Mouse (Mus musculus): ENCODE results near the gene Pde4b. TPM values are rescaled to one million over a fixed set of nuclear protein-coding genes. Genes with fewer than 3 reads are reported as not detected.
A peak's percentile ranks its signal among the peaks of the same experiment; 100 is the strongest.

Pde4b gene
- total RNA-seq, 2 experiments from 2014 or later, result 17.1 to 20.0 TPM

DNA sequence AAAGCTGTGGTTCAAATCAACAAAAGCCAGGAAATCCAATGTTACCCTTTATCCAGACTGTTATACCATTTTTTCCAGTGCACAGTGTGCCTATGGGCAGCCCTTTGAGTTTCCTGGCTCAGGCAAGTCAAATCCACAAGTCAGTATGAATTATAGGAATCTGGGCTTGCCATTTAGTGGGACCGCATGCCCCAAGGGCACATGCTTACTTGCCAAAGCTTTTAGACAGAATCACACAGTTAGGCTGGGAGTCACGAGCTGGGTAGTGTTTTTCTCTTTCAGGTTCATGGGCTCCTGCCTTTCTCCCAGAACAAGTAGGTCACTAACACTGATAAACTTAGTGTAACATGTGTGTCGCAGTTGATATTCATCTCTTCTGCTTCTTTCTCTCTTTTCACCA, 409.9 kb downstream of the Pde4b start:
- ATAC-seq (ENCODE audit: poor library complexity, severe bottlenecking), result no peak

DNA sequence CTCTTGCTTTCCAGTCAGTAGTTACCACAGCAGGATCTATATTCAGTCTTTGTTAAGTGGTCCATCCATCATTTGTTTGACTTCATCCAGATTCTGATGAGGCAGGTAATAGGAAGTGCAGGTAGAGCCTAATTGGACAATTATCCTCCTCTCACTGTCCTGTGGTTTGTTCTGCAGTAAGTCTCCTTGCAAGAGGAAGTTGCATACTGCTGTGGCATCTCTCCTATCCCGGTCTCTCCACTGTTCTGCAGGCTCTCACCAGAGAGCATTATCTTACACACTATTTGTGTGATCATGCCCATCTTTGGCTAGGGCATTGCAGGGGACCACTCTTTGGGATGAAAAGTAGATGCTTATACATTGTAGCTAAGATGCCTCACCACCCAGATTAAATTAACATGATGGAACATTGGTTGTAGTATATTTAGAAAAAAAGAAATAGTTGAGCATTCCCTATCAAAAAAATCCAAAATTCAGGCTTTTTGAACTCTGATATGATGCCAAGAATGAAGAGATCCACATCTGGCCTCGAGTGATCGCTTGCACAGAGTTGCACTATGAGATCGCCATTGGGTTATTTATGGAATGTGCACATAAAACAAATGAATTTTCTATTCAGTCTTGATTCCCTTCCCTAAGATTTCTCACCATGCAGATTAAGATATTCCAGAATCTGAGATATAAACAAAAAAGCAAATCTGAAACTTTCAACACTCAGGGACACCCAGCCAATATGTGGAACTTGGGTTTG, 411.0 kb downstream of the Pde4b start:
- peak; percentile 65 for ATAC-seq (ENCODE audit: poor library complexity, severe bottlenecking)

DNA sequence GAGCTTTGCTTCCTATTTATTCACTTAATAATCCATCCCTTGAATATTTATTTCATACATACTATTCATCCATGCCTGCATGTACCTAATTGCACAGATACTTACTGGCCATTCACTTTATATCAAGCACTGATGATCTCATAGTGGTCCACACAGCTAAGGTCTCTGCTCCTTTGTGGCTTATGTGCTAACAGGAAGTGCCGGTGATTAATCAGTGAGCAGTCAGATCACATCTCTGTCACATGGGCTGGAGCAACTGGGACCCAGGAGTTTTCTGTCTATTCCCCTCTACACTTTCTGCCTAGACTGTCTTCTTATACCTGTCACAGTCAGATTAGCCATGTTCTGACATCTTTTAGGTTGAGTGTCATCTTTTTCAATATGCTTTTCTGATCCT, 411.6 kb downstream of the Pde4b start:
- peak; percentile 75 for ATAC-seq (ENCODE audit: poor library complexity, severe bottlenecking)

DNA sequence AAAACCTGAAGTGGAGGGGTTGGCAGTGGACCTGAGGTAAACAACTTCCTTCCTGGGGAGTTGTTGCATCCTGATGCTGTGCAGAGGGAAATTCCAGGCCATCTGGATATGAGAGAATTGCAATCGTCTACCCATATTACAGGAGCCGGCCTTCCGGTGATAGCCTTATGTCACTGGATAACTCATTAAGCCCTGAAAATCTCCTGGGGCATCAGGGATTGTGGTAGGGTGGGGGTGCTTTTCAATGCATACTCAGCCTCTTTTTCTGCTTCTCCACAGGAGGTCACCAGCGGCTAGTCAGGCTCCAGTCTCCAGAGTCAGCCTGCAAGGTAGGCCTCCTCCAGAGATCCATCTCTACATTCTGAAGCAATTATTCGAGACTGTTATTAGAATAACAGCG, 418.4 kb downstream of the Pde4b start:
- no peak for ATAC-seq (ENCODE audit: poor library complexity, severe bottlenecking)

DNA sequence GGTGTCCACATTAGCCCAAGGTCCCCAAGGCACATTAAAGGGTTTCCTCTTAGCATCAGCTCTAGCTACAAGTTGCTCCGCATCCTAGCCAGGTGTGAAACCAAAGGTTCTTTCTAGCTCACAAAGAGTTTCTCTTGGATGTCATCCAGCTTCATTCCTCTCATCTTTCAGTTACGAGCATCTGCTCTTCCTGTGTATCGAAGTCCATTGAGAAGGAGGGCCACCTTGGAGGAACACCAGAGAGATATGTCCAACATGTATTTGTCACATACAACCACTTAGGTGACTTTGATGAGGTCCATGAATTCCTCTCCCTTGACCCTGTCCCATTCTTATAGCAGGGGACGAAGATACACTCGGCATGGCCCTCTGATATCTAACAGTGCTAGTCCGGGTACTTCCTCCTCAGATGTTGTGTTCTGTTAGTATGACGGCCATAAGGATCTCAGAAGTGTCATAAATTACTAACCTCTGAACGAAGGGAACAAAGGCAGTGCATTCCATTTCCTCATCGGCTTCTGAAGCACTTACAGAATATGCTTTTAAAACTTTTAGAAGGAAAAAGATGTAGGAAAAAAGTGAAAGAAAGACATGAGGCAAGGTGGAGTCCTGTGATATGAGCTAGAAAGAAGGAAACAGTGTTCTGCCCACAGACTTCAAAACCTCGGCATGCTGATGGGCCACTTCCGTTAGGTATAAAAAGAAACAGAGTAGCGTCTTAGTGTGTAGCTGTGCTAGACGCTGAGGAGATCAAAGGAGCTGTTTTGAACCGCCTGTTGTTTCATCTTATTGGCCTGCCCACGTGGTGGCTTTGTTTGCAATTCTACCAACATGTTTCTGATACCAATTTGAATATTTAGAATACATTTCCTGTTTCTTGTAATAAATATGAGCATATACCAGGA, 419.3 kb downstream of the Pde4b start:
- peak; percentile 72 for ATAC-seq (ENCODE audit: poor library complexity, severe bottlenecking)

DNA sequence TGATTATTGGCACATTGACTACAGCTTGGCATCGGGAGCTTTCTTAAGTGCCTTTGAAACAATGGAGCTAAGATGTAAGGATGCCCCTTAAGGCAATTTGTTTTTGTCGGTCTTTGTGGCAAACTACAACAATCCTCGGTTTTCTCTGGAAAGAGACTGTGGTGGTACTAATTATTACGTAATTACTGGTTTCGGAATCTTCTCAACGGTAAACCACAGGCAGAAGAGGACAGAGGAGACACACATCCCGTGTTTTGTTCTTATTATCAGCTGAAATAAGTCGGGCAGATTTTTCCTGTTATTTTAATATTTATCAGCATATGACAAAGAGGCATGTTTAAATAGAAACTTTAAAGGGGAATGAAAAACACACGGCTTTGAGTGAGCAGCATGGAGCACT, 420.0 kb downstream of the Pde4b start:
- 0 out of 2 replicates have a peak, but pooled peaks have one; percentile 14 for ATAC-seq (ENCODE audit: poor library complexity, severe bottlenecking)

DNA sequence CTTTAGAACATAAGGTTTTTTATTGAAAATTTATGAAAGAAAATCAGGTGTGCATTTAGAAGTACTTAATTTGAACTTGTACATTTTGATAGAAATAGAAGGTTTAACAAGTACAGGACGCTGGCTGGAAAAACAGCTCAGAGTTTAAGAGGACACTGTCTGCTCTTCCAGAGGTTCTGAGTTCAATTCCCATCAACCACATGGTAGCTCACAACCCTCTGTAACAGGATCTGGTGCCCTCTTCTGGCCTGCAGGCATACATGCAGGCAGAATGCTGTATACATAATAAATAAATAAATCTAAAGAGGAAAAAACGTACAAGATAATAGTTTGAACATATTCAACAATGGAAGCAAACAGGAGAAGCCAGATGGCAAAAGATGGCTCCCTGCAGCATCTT, 420.4 kb downstream of the Pde4b start:
- no peak for ATAC-seq (ENCODE audit: poor library complexity, severe bottlenecking)

DNA sequence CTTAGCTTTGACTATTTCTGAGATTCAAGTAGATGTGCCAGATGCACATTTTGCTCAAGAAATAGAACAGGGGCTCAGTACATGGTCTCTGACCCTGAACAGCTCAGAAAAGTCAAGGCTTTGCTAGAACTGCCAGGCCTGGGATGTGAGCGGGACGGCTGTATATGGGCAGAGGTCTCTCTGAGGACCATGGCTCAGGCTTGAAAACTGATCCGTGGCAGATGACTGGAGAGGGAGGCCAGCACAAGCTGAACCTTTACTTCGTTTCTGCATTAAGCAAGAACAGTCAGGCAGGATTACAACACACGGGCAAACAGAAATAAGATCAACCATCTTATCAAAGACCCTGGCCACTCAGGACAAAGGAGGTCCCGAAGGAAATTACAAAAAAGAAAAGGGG, 422.7 kb downstream of the Pde4b start:
- ATAC-seq (ENCODE audit: poor library complexity, severe bottlenecking), result no peak

DNA sequence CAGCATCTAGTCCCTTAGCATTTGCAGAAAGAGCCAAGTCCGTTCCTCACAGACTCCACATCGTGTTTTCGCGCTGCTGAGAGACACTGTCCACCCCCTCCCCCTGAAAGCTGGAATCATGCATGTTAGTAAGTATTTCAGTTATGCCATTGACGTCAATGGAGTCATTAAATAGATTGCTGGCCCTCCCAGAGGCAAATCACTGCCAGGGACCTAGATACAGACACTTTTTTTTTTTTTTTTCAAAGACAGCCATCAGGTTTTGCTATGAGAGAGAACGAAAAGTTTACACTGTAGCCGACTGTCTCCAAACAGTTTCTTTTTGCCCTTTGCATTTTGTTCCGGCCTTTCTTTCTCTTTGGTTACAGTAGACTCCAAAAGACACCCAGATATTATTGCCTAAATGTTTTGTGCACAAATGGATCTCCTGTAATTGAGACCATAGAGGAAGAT, 423.6 kb downstream of the Pde4b start:
- no peak for ATAC-seq (ENCODE audit: poor library complexity, severe bottlenecking)

DNA sequence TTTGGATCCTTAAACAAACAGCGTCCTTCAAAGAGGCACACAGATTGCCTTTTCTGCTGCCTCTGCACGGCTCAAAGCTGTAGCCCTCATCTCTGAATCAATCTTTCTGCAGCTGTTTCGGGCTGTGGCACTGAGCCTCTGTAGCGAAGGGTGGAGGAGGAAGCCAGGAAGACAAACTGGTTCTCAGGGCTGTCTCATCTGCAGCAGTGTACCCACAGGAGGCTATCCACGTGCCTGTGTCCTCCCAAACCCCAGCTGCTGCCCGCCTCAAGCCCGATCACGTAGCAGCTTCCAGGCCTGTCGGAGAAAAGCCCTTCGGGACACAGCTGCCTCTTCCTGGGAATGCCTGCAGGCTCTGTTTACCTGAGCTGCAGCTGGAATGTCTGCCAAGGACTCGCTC, 424.2 kb downstream of the Pde4b start:
- ATAC-seq (ENCODE audit: poor library complexity, severe bottlenecking), result 0 out of 2 replicates have a peak, but pooled peaks have one; percentile 16

DNA sequence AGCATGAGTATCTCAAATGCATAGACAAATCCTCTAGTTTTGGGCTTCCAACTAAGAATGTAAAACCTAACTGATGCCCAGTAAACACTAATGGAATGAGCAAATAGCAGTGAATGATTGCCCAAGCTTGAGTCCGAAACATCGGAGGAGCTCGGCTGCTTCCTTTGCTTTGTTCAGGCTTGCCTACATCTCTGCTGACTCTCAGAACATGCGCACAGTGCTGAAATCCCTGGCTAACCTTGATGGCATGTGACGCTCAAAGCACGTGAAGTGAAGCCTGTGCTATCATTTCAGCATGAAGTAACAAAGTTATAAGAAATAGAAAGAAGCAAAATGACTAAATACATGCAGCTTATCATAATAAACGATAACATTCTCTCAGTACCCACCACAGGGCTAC, 425.6 kb downstream of the Pde4b start:
- no peak for ATAC-seq (ENCODE audit: poor library complexity, severe bottlenecking)

DNA sequence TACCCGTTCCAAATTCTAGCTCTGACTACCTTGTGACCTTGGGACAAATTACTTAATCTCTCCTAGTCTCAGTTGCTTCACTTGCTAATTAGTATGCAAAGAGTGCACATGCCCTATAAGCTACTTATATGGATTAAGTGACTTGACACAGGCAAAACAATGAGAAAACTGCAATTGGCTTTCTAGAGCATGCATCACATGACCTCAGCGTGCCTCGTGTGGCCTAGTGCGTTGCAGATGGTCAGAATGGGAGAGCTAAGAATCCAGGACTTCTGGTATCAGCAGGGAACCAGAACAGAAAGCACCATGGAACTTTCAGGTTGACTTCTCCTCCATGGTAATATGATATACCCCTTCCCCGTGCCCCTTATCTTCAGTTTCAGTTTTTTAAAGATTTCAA, 426.2 kb downstream of the Pde4b start:
- no peak for ATAC-seq (ENCODE audit: poor library complexity, severe bottlenecking)

DNA sequence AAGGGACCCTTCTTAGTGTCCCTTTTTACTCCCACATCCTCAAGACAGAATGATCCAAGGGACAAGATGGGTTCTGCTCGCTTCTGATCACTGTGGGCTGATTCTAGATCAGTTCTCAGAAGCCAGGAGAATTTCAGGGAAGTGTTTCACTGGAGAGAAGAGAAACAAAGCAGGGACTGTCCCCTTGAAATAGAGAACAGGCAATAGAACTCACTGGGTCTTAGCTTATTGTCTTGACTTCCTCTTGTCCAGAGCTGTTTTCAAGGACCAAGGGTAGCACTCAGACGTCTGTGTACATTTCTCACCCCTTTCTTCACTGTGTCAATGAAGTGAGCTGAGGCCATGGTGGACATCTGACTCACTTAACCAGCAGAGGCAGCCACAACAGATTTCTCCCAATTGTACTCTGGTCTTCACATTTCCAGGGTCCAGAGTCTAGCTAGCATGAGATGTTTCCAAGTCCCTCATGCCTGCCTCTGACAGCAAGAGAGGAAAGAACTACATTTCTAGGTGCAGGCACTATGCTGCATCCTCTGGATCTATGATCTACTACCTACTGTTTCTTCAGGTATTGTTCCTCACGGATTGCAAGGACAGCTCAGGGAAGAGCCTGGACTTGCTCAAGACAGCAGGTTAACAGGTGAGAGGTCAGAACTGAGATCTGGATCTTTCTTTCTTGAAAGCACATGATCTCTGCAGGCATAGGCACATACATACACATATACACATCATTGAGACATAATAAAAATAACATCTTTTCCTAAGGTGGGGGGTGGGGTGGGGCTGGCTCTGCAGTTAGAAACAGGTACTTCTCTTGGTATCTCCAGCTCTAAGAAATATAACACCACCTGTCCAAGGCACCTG, 427.9 kb downstream of the Pde4b start:
- peak; percentile 44 for ATAC-seq (ENCODE audit: poor library complexity, severe bottlenecking)

DNA sequence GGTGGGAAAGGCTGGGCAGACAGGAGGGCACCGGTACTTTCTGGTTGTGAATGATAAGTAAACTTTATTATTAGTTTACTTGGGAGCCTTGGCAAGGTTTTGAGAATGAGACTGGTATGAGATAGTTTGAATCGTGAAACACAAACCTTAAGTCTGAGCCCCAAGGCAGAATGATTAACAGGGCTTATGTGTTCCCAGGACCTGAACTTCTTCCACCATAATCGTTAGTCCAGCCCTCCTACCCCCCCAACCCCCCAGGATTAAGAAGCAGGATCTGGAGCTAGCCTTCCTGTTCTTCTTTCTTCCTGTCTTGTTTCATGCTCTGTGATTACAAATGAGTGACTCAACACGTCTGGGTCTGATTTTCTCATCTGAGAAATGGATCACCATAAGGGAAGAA, 429.1 kb downstream of the Pde4b start:
- ATAC-seq (ENCODE audit: poor library complexity, severe bottlenecking), result no peak

DNA sequence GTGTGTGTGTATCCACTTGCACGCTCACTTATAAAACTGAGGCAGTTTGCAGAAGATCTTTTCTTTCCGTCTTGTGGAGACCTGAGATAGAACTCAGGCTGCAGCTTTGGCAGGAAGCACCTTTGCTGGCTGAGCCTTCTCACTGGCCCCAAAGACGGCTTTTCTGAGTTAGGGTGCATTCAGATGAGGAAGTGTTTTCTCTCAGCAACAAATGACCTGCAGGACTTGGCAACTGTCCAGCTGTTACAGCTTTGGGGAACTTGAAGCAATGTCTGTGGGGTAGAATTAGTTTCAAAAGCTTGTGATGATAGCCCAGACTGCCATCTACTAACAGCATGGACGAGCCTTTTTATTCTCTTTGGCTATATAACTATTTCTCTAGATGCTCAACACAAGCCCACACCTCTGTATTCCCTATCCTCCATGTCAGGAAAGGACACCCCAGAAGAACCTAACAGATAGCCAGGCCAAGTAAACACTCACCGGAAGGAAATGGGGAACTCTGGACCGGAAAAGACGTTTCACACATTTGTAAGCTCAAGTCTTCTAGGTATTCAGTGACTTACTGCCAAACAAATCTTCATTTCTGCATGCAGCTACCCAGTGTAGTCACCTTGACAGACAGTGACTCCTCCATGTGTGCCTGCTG, 429.8 kb downstream of the Pde4b start:
- peak; percentile 77 for ATAC-seq (ENCODE audit: poor library complexity, severe bottlenecking)

DNA sequence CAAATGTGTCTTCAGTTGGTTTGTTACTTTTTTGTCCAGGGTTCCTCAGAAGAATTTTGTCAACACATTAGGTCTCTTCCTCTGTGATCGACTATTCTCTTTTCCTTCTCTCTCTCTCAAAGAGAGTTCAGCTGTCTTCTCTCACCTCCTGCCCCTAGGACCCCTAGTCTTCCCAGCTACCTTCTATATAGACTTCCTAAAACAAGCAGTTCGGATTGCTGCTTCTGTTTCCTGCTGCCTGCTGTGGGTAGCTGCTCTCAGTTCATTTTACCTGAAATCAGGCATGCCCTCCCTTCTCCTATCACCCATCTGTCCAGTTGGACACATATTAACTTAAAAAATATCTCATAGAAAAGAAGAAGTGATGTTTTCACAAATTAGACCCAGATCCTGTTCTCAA, 430.3 kb downstream of the Pde4b start:
- peak; percentile 13 for ATAC-seq (ENCODE audit: poor library complexity, severe bottlenecking)

DNA sequence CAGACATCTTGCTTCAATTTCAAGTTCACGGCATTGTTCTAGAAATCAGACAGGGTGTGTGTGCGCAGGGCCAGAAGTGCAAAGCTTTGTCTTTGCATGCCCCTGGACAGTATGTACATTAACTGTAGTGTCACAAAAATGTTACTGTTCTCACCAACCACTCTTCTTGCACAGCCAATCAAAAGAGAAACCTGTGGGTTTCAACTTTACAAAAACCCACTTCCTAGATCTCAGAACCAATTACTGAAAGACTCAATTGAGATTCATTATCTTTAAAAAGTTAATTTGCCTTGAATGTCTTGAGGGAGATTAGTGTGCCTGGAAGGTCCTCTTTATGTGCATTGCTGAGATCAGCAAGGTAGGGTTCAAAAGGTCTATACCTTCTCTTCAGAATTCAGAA, 431.0 kb downstream of the Pde4b start:
- ATAC-seq (ENCODE audit: poor library complexity, severe bottlenecking), result no peak

DNA sequence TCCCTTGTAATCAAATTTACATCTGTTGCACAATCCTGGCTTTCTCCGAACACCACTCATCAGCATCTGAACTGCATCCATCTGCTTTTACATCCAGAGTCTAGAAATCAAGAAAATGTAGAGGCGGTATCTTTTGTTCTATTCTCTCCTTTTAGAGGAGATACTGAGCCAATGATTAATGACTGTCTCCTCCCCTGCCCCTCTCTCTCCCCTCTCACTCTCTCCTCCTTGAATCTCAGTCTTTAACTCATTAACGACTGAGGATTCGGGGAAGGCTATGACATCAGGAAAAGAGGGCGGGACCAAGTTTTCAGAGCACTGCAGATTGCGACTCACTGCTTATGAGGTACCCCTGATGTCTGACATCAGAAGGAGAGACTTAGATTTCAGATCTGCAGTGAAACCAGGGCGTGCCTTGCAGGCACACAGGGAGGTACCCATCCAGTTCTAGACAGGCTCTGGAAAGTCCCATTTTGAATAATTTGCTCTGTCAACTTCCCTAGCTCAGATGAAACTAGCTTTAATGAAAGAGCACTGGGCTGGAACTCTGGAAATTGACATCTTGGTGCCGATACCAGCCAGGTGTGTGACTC, 433.4 kb downstream of the Pde4b start:
- ATAC-seq (ENCODE audit: poor library complexity, severe bottlenecking), result no peak

DNA sequence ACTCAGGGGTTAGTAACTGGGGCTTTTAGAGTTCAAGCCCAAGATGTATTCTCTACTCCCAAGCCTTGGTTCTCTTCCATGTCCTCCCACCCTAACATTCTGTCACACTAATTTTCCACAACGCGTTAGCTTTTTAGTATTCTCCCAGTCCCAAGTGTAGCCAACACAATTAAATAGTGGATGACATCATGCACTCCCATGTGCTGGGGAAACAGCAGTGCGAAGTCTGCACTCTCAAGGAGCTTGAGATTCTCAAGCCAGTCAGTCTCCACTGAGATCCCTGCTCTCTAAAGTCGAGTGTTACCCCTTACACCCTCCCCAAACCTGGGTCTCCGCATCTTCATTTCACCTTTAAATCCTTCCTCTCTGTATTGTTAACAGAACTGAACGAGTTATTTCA, 434.1 kb downstream of the Pde4b start:
- ATAC-seq (ENCODE audit: poor library complexity, severe bottlenecking), result no peak

DNA sequence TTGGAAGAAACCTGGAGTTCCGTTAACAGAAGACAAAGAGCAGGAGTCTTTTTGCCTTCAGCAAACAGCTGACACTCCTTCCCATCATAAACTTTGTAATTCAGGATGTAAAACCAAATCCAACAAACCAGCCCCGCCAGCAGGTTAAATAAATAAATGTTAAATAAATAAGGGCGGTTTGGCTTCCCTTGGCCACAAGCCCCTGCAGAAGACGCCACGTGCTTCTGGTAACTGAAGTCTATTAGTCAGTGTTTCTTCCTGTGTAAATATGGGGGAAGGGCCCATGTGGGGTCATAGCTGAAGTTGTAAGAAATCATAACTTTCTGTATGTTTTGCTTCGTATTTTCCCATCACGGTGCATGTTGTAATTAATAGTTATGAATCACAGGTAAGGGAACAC, 440.0 kb downstream of the Pde4b start:
- ATAC-seq (ENCODE audit: poor library complexity, severe bottlenecking), result no peak
